Mouse (Mus musculus) layer of hippocampus, adult 9-11 months (tissue): Measurements from ENCODE around the gene Psmb2.
A peak's percentile ranks its signal among the peaks of the same experiment; 100 is the strongest.

Source experiments
- DNase-seq: peaks from one replicate; pipeline ENCODE4 v3.0.0; 2022

The Psmb2 gene

GRCm38 (mm10) chr4:126753268-126754230 is 76.1 kb downstream of the Psmb2 start, which contains the start of the genes Ncdn and AU040320:
Gene Ncdn (minus strand): TSS chr4:126753438.
Gene AU040320 (plus strand): TSS chr4:126753544.
- peak; percentile 98 for DNase-seq

- DNase-seq = no peak
Observed at GRCm38 (mm10) chr4:126754231-126754611, 76.8 kb downstream of the Psmb2 start.

DNA sequence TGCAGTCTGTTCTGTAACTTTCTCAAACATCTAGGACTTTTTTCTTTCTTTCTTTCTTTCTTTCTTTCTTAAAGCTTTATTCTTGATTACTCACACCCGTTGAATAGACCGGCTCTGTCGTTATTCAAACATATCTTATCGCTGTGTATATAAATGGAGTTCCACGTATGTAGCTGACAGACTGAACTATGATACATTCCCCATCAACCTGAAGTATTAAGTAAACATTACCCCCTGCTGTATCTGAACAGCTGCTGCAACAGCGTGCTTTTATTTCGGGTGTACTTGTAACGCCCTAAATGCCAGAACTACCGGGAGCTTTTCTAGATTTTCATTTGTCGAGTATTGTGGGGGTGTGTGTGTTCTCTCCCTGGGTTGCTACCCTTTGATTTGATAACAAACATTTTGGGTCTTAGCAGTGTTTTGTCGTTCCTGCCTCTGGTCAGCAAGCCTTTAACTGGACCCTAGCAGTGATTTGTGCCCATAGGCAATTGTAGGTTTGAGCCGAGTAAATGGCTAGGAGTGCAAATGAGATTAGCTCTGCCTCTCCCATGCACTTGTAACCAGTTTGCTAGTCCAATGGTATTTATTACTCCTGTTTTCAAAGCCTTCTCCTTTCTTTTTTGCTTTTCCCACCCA is 77.4 kb downstream of the Psmb2 start:
- DNase-seq = no peak

DNA sequence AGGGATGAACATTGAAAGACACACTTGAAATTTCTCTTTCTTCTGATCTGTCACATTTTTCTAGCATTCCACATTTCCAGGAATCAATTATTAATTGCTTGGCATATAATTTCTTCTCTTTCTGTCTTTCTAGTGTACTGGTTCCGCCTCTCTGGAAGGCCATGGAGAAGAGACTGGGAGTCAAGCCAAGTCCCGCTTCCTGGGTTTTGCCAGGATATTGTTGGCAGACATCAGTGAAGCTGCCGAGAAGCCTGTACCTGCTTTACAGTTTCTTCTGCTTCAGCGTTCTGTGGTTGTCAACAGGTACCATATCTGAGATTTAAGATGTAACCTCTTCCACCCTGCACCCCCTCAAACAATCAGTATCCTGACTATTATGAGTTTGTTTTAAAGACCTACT is 79.3 kb downstream of the Psmb2 start:
- DNase-seq = peak; percentile 47

GRCm38 (mm10) chr4:126758299-126758698 is 80.9 kb downstream of the Psmb2 start:
- no peak for DNase-seq
